Mouse (Mus musculus): ENCODE measurements at regions not wholly inside any gene's neighbourhood (a gene's known extent, or its start where the extent isn't known, plus 50 kb on each side); places are given as distances from the start of the nearest gene placed in this dataset.

DNA sequence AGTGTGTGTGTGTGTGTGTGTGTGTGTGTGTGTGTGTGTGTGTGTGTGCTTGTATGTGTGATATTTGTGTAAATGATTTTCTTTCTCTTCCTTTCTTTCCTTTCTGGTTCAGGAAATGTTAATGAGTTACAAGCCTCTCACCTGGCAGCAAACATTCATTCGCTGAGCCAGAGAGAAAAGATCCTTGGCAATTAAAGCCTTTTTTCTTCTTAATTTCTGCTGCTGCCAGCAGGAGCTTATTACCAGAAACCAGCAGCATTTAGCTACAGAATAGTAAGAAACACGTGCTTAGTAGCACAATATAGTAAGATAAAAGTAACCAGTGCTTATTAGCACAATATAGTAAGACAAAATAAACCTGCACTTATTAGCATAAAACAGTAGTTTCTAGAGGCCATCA, 1050.0 kb upstream of the Pabpc4l start:
- 45% methylated on average over 2 of the region's 2 CpGs for WGBS
- no peak overlapping the region for H3K9ac ChIP-seq
- H3K9me3 ChIP-seq, result no peaks in the 10 kb centered on the region
- H3K27ac ChIP-seq, result no peak overlapping the region
- H3K4me2 ChIP-seq, result no peak overlapping the region
- no peaks in the 10 kb centered on the region for H3K36me3 ChIP-seq (replicated peaks)
- no peak for ATAC-seq (replicated peaks)
- H3K4me3 ChIP-seq, result no peak overlapping the region
- no peaks in the 10 kb centered on the region for H3K27me3 ChIP-seq (replicated peaks)
- no peaks in the 10 kb centered on the region for H3K4me1 ChIP-seq

DNA sequence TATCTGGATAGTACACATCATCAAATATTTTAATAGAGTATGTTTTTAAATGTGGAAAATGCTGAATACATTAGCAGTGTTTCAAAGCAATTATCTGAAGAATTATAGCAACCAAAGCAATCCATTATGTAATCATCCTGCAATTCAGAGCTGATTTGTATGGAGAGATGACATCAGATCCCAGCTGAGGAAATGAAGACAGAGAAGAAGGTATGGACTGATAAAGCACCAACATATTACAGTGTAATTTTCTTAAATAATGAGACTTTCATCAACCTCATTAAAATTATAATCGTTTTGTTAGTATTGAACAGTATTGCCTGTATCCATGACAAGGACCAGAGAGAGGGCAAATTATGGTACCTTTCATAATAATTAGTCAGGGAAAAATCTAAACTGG, 1023.3 kb upstream of the Pabpc4l start:
- H3K27ac ChIP-seq, result no peak overlapping the region
- no peaks in the 10 kb centered on the region for H3K27me3 ChIP-seq (replicated peaks)
- H3K9me3 ChIP-seq, result no peaks in the 10 kb centered on the region
- WGBS, result 72% methylated on average over 1 of the region's 1 CpGs
- no peak overlapping the region for H3K4me2 ChIP-seq
- H3K36me3 ChIP-seq (replicated peaks), result no peaks in the 10 kb centered on the region
- no peak for ATAC-seq (replicated peaks)
- H3K4me1 ChIP-seq, result no peaks in the 10 kb centered on the region
- H3K4me3 ChIP-seq, result no peak overlapping the region
- no peak overlapping the region for H3K9ac ChIP-seq

DNA sequence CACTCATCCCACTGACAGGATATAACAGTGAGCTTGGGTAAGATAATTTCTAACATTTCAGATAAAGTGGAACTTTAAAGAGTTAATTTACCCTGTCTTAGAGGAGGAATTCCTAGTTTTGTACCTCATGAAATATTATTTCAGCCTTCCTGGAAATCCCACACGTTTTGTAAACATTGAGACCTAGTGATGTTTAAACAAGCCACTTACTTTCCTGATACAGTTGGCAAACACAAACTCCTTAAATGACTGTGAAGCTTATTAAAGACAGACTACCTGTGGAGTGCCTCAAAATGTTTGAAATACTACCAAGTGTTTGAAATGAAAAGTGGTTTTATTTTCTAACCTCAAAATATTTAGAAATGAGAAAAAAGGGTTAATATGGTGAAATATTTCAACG, 1021.8 kb upstream of the Pabpc4l start:
- Histone ChIP-seq H3K27ac (no peak overlapping the region), H3K36me3 (replicated peaks) (no peaks in the 10 kb centered on the region), H3K9me3 (no peaks in the 10 kb centered on the region), H3K9ac (no peak overlapping the region), H3K27me3 (replicated peaks) (no peaks in the 10 kb centered on the region), H3K4me3 (no peak overlapping the region), H3K4me1 (no peaks in the 10 kb centered on the region), H3K4me2 (no peak overlapping the region)
- WGBS, result 56% methylated on average over 2 of the region's 2 CpGs
- ATAC-seq (replicated peaks), result no peak

DNA sequence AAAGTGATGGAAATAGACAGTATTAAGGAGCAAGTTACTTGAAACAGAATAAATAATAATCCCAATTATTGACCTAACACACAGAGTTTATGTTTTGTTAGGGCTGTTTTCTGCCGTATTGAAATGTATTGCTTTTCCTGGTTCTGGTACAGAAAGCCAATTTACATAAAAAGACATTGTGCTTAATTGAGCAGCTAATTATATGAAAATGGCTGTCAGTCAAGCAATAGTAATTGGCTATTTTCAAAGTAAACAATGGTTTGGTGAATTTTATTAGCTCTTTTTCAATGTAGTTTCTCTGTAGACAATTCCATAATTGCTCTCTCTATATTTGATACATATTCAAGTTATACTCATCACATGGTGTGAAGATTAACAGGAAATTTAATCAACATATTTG, 1015.5 kb upstream of the Pabpc4l start:
- no peaks in the 10 kb centered on the region for H3K9me3 ChIP-seq
- H3K36me3 ChIP-seq (replicated peaks), result no peaks in the 10 kb centered on the region
- H3K4me3 ChIP-seq, result no peak overlapping the region
- no peak for ATAC-seq (replicated peaks)
- H3K27me3 ChIP-seq (replicated peaks), result no peaks in the 10 kb centered on the region
- no peaks in the 10 kb centered on the region for H3K4me1 ChIP-seq
- H3K4me2 ChIP-seq, result no peak overlapping the region
- H3K27ac ChIP-seq, result no peak overlapping the region
- H3K9ac ChIP-seq, result no peak overlapping the region
- 44% methylated on average over 1 of the region's 1 CpGs for WGBS

DNA sequence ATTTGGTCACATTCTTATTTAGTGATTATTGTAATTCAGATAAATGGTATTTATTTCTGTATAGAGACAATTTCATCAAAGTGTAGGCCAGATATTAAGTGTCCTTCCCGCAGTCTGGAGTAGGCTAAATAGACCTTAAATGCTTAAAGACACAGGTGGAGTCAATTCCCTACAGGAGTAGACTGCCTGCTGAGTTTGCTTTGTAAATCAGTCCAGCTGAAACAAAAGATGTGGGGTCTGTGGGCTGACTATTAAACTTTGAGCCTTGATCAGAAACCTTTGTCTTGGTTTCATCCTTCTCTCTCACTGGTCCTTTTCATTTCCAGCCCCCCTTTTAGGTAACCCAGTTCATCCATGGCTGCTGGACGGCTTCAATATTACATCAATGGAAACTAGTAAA, 1002.0 kb upstream of the Pabpc4l start:
- ATAC-seq (replicated peaks), result no peak

DNA sequence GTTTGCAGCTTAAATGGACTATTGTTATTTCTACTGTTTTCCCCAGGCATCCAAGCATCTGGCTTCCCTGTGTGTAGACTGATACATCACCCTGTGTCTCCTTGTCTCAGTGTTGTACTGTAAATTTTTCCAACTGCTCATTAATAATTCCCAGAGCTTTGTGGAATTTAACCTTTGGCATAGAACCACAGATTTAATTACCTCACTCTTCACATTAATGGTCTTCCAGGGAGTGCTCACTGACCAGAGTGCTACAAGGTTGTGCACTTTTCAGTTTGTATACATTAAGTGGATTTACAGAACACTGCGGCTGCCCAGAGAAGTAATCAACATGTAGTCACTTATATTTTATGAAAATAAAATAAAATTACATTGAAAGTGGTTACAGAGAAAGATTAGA, 992.4 kb upstream of the Pabpc4l start:
- Histone ChIP-seq H3K4me2 (no peak overlapping the region), H3K9ac (no peak overlapping the region), H3K36me3 (replicated peaks) (no peaks in the 10 kb centered on the region), H3K27me3 (replicated peaks) (no peaks in the 10 kb centered on the region), H3K9me3 (no peaks in the 10 kb centered on the region), H3K4me3 (no peak overlapping the region), H3K4me1 (no peaks in the 10 kb centered on the region), H3K27ac (no peak overlapping the region)
- ATAC-seq (replicated peaks), result no peak
- WGBS, result 89% methylated on average over 1 of the region's 1 CpGs

More for the DNA sequence above, 1002.0 kb upstream of the Pabpc4l start:
- no peaks in the 10 kb centered on the region for H3K4me1 ChIP-seq
- no peak overlapping the region for H3K4me3 ChIP-seq
- no peaks in the 10 kb centered on the region for H3K36me3 ChIP-seq (replicated peaks)
- no peak overlapping the region for H3K27ac ChIP-seq
- no peaks in the 10 kb centered on the region for H3K27me3 ChIP-seq (replicated peaks)
- H3K4me2 ChIP-seq, result no peak overlapping the region
- WGBS, result 66% methylated on average over 2 of the region's 2 CpGs
- H3K9ac ChIP-seq, result no peak overlapping the region
- H3K9me3 ChIP-seq, result no peaks in the 10 kb centered on the region

DNA sequence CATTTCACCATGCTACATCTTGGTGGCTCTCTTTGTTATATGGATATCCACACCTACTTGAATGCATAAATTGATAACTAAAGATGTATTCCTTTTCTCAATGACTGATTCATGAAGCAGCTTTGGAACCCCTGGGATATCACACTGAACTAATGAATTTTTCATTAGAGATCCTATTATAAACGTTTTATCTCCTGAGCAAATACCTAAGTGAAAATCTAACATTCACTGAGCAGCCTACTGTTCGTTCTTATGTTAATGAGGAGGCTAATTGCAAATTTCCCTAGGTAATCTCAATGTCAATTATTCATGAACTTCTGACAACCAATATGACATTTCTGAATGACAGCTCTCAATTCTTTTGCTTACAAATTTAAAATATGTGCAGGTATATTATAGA, 987.5 kb upstream of the Pabpc4l start:
- ATAC-seq (replicated peaks), result peak; percentile 50; the same call in 1 of the 2 replicates
- Histone ChIP-seq H3K27ac (no peak overlapping the region), H3K4me2 (no peak overlapping the region), H3K4me1 (no peaks in the 10 kb centered on the region), H3K9me3 (no peaks in the 10 kb centered on the region), H3K9ac (no peak overlapping the region), H3K27me3 (replicated peaks) (no peaks in the 10 kb centered on the region), H3K36me3 (replicated peaks) (no peaks in the 10 kb centered on the region), H3K4me3 (no peak overlapping the region)
- 17% methylated on average over 2 of the region's 2 CpGs for WGBS

DNA sequence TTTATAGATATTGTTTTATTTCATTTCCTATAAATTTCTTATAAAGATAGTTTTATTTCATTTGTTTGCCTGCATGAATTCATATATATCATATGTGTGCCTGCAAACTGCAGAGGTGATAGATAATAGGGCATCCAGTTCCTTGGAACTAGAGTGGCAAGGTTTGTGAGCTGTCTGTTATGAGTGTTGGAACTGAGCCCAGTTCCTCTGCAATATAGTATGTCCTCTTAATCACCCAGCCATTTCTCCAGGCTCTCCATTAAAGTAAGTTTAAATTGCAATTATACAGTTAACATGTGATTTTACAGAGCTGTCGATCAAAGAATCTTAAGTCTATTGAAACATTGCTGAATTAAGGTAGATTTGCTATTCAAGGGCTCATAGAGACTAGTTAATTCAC, 976.5 kb upstream of the Pabpc4l start:
- Histone ChIP-seq H3K36me3 (replicated peaks) (no peaks in the 10 kb centered on the region), H3K4me3 (no peak overlapping the region), H3K9me3 (no peaks in the 10 kb centered on the region), H3K4me1 (no peaks in the 10 kb centered on the region), H3K9ac (no peak overlapping the region), H3K4me2 (no peak overlapping the region), H3K27ac (no peak overlapping the region), H3K27me3 (replicated peaks) (no peaks in the 10 kb centered on the region)
- WGBS, result 48% methylated on average over 1 of the region's 1 CpGs
- no peak for ATAC-seq (replicated peaks)
